Mouse (Mus musculus) layer of hippocampus, postnatal 25 days (tissue): ENCODE measurements around the gene Rpl36al. TPM values are rescaled to one million over a fixed set of nuclear protein-coding genes. Genes with fewer than 3 reads are reported as not detected.
"Not testable (repeated sequence)": the region's sequence is repeated elsewhere in the genome, so short reads cannot be mapped to it uniquely, and the experiment has no call there.

Experiments used
- DNase-seq, 2 experiments: peaks; one replicate each; pipeline ENCODE4 v3.0.0; 2022; ENCODE audit warnings: mixed read lengths in 2 of 2, low spot score in 1 of 2; ENCODE audit errors: extremely low spot score in 1 of 2
- total RNA-seq, 2 experiments: library from RNA; stranded (reverse); gene quantifications; 2 replicates each; pipeline ENCODE4 v1.2.3; 2021

The Rpl36al gene
- total RNA-seq, 2 experiments from 2014 or later = 177 to 208 TPM

GRCm38 (mm10) chr12:69196444-69197377 is 12.8 kb upstream of the Rpl36al start, which contains the start of gene Gm49383:
Gene Gm49383, minus strand, starts transcription at chr12:69197104.
- DNase-seq = peak in 1 of 2 experiments; percentile 55

GRCm38 (mm10) chr12:69192637-69193036 is 8.8 kb upstream of the Rpl36al start:
- DNase-seq = no peak

DNA sequence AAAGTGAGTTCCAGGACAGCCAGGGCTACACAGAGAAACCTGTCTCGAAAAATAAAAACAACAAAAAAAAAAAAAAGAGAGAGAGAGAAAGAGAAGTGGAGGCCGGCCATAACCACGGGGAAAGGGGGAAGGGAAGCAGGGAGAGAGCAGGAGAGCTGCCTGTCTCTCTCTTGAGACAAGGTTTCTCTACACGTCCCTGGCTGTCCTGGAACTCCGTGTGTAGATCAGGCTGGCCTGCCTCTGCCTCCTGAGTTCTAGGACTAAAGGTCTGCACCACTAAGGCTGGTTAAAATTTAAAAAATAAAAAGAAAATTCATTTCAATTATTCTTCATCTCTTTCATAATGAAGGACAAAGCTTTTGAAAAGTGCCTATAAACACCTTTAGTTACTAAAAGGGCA is 7.5 kb upstream of the Rpl36al start:
- no peak for DNase-seq

DNA sequence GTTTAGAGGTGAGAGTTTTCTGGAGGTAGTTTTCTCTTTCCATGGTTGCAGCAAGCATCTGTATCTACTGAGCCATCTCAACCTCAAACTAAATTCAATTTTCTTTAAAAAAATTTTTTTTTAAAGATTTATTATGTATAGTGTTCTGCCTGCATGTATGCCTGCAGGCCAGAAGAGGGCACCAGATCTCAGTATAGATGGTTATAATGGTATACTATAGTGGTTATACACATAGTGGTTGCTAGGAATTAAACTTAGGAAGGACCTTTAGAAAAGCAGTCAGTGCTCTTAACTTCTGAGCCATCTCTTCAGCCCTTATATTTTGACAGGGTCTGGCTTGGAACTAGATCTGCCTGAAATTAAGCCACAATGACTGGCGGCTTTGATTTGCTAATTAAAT is 6.6 kb upstream of the Rpl36al start:
- DNase-seq = no peak

DNA sequence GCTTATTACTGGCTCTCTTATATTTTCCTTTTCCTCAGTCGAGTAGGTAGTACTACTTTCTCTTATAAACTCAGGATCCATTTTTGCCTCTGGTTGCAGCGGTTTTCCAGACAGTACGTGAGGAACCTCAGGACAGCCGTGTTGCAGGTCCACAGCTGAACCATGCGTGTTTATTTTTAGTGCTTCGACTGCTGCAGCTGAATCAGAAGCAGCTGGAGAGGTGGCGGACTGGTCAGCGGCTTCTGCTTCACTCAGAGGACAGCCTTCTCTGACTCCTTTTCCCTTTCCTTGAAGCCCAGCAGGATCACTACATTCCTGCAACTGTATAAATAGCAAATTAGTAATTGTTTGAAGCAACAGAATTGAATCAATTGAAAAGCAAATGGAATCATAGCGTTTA is 6.2 kb upstream of the Rpl36al start:
- no peak for DNase-seq

GRCm38 (mm10) chr12:69186811-69187471 is 3.1 kb upstream of the Rpl36al start:
- DNase-seq = no peak

DNA sequence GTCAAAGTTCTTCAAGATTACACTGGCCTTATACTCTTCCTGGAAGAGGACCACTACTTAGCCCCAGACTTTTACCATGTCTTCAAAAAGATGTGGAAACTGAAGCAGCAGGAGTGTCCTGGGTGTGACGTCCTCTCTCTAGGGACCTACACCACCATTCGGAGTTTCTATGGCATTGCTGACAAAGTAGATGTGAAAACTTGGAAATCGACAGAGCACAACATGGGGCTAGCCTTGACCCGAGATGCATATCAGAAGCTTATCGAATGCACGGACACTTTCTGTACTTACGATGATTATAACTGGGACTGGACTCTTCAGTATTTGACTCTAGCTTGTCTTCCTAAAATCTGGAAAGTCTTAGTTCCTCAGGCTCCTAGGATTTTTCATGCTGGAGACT is 1.5 kb upstream of the Rpl36al start:
- no peak for DNase-seq

DNA sequence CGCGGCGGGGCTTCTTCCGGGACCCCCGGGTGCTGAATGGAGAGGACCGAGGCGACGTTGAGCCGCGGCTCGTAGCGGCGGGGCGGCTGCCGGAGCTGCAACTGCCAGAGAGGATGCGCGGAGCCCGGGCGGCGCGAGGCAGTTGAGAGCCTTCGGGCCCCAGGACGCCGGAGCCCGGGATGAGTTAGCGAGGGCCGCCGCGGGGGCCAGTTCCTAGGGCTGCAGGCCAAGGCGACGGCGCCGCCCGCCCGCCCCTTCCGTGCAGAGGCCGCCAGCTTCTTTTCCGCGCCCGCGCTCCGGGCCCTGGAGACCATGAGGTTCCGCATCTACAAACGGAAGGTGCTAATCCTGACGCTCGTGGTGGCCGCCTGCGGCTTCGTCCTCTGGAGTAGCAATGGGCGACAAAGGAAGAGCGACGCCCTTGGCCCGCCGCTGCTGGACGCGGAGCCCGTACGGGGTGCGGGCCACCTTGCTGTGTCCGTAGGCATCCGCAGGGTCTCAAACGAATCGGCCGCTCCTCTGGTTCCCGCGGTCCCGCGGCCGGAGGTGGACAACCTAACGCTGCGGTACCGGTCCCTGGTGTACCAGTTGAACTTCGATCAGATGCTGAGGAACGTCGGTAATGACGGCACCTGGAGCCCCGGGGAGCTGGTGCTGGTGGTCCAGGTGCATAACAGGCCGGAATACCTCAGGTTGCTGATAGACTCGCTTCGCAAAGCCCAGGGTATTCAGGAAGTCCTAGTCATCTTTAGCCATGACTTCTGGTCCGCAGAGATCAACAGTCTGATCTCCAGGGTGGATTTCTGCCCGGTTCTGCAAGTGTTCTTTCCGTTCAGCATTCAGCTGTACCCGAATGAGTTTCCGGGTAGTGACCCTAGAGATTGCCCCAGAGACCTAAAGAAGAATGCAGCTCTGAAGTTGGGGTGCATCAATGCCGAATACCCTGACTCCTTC is 736 bp upstream of the Rpl36al start:
- peak in 1 of 2 experiments; percentile 20 for DNase-seq

DNA sequence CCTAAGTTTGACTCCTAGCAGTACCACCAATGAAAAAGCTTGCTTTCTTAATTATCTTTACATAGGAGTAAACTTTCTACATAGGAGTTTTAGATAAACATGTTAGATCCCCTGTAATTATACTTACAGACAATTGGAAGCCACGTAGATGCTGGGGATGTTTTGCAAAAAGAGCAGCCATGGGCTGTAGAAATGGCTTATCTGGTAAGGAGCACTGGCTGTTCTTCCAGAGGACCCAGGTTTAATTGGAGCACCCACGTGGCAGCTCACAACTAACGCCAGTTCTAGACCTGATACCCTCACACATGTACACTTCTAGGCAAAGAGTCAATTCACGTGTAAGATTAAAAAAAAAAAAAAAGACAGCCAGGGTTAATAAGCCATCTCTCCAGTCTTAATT is 2.1 kb downstream of the Rpl36al start:
- no peak for DNase-seq

GRCm38 (mm10) chr12:69179371-69179770 is 4.5 kb downstream of the Rpl36al start:
- no peak for DNase-seq

DNA sequence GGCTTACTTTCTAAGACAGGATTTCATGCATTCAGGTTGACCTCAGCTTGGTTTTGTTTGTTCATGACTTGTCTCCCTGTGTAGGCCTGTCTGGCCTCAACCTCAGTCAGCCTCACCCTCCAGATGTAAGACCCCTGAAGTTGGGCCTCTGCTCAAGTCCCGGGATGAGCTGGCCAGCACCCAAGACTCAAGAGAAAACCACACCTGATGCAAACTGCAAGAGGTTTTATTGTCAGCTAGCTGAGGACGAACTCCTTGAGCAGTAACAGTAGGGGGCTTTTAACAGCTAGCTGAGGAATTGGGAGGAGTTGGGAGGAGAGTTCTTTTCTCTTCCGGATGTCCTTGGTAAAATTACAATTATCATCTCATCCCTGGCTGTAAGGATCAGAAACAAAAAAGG is 6.4 kb downstream of the Rpl36al start:
- DNase-seq = no peak

DNA sequence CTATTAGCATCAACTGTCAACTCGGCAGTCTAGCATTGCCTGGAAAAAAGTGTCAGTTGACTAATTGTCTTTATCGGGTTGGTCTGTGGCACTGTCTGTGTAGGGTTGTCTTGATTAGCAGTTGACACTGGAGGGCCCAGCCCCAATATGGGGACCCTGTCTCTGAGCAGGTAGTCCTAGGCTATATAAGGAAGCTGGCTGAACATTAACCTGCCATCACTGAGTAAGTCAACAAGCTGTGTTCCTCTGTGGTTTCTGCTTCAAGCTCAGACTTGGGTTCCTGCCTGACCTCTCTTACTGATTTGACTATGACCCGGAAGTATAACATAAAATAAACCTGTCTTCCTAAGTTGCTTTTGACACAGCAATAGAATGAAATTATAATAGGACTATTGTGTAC is 7.9 kb downstream of the Rpl36al start:
- no peak for DNase-seq

DNA sequence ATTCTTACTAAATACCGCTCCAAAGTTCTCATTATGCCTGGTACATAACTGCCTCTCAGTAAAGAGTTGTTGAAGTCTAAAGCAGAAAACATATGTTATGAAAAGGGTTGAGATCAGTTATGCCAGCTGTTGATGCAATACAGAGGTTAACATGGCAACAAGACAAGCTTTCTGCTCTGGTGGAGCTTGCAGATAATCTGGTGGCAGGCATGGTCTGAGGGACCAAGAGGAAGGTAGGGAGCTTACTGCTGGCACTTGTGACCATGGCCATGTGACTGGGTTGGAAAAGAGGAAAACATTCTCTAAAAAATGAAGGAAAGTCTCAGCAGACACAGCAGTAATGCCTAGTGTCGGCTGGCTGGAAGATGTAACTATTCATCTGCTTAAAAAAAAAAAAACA is 12.6 kb downstream of the Rpl36al start:
- no peak for DNase-seq

DNA sequence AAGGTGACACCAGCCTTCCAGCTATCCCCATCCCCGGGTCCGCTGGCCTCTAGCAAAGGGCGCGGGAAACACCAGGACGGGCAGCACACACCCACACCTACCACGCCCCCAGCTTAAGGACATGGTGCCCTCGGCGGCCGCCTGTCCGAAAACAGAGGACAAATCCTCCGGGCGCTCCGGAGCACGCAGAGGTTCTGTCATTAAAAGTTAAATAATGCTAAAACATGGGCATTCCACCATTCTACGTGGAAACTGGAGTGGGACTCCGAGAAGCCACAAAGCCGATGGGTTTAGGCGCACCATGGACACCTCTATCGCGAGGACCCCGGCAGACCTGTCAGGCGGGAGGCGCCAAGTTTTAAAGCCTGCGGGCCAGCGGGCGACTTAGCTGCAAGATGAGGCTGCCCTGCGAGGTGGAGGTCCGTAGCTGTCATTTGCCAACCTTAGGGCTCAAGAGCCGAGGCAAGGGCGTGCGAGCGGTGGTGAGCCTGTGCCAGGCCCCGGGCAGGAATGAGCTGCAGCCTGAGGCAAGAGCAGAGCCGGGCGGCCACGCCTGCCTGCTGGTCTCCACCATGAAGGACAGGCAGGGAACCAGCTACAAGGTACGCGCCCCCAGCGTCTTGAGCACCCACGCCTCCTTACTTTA is 15.3 kb downstream of the Rpl36al start, which contains the start of gene Lrr1:
Gene Lrr1 (plus strand): TSS at position 354 of the 646 bp plus-strand sequence.
- DNase-seq = peak; percentile 81 to 90

DNA sequence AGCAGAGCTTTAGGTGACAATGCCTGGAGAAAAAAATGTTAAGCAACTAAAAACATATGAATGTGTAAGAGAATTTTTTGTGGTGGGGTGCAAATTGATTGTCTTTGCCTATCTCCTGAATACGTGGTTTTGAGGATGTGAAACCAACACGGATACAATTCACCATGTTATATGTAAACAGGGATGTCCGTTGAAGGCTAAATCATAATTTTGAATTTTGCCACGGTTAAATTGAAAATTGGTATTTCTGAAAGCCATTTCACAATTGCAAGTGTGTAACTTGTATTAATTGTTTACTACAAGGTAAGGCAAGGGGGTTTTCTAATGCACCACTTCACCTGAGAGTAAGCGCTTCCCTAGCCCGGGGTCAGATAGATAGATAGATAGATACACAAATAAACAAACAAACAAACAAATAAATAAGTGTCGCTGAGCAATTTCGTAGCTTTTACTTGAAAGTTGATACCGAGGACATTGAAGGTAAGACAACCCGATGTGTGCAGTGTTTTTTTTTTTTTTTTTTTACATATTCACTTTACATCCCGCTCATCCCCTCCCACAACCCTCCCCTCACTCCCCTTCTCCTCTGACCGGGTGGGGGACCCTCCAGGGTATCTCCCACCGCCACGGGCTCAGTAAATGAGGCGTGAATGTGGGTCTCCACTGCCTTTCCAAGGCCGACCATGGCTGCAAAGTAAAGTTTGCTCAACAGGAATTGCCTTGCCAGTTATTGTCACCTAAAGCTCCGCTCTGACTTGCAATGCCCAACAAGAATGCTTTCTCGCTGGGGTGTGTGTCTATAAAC is 16.0 kb downstream of the Rpl36al start:
- DNase-seq = no peak

DNA sequence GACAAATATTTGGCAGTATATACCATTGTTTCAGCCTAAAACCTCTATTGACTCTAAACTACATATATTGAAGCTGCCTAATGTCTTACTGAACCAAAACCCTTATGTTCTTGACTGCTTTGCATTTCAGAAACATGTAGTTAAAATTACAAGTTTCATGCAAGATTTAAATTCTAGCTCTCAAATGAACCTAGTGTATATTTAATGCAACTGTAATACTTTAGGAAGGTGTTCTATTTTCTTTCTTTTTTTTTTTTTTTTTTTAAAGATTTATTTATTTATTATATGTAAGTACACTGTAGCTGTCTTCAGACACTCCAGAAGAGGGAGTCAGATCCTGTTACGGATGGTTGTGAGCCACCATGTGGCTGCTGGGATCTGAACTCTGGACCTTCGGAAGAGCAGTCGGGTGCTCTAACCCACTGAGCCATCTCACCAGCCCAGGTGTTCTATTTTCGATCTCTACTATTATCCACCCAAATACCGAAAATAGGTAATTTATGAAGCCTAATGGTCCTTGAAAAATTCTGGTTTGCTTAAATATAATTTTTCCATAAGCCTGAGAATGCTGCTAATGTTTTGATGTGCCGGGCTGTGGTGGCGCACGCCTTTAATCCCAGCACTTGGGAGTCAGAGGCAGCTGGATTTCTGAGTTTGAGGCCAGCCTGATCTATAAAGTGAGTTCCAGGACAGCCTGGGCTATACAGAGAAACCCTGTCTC is 16.9 kb downstream of the Rpl36al start:
- not testable (repeated sequence) for DNase-seq

DNA sequence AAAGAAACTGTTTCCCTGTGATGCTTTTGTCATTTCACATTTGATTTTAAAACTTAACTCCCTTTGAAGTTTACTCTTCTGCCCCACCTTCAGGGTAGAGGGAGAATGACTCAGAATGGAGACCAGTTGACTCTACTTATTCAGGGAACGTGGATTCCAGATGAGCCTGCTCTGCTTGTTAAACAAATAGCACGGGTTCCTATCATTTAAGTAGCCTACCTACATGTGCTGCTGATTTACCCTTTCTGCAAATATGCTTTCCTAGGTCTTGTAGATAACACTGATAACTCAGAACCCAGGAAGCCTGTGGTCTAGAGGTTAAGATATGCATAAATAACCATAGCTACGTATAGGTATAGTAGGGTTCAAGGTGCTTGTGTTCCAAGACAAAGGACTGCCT is 19.0 kb downstream of the Rpl36al start:
- no peak for DNase-seq

DNA sequence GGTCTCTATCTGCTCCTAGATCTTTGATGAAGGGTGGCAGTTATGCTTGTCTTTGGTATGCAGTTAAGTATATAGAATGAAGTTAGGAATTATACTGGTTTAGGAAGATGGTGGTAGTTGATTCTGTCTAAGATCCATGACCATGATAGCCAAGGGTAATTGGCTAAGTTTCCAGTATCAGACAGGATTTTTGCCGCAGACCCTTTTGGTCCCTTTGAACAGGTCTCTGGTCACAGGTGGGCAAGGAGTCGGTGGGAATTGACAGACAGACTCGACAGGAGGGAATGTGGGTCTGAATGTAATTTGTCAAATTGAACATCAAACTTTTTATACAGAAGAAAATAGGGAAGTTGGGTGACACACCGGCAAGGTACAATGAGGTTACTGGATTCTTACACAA is 20.3 kb downstream of the Rpl36al start:
- DNase-seq = not testable (repeated sequence)
